Mouse (Mus musculus) left cerebral cortex, adult 9 months (tissue): ENCODE results near the gene Tspan6.

ENCODE experiments used
- DNase-seq, 2 experiments: peaks; one replicate each; pipeline ENCODE4 v3.0.0; 2022; ENCODE audit warnings: low spot score in 2 of 2

Tspan6 gene

GRCm38 (mm10) chrX:133898014-133898542 is at the start of gene Tspan6:
Tspan6 (minus strand) TSS chrX:133898429.
- DNase-seq = peak; percentile 31 to 75

DNA sequence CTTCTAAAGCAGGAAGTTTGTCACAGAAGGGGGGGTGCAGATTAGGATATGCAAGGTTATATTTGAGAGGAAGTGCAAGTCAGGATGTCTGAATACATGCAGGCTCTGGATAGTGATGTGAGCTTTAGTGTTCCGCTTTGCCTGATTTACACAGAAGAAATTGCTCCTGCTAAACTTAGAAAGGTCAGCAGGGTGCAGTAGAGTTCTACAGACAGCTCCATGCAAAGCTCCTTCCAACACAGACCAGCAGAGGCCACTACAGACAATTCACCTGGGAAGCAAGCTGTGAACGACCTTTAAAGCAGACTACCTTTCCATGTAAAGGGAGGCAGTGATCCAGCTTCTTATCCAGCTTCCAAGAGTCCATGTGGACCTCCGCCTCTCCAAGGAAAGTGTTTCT is 49.2 kb upstream of the Tspan6 start:
- peak; percentile 4 to 42 for DNase-seq

- no peak for DNase-seq
Measured at GRCm38 (mm10) chrX:133939561-133939960, 41.3 kb upstream of the Tspan6 start.

DNA sequence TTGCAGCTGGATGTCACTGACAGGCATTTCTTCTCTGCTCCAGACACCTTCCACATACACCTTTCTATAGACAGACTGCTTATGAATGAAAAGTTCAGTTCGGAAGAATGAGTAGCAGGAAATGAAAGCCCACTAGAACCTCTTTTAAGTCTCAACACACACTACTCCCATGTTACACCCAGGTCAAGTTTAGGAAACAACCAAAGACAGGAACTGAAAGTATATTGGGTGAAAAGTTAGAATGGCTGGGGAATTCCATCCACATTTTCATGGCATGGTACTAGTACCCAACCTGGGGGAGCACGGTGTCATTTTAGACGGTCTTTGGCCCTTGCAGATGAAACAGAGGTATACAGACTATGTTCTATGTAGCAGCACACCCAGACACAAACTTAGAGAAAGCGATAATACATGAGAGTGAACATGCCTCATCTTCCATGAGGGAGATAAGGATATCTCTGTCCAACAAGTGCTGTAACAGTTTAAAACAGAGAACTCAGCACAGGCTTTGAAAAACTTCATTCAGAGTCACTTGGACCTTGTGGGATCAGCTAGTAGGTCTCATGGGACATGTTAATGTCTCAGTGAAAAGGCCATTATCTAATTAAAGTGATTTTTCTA is 38.5 kb upstream of the Tspan6 start:
- DNase-seq = no peak

DNA sequence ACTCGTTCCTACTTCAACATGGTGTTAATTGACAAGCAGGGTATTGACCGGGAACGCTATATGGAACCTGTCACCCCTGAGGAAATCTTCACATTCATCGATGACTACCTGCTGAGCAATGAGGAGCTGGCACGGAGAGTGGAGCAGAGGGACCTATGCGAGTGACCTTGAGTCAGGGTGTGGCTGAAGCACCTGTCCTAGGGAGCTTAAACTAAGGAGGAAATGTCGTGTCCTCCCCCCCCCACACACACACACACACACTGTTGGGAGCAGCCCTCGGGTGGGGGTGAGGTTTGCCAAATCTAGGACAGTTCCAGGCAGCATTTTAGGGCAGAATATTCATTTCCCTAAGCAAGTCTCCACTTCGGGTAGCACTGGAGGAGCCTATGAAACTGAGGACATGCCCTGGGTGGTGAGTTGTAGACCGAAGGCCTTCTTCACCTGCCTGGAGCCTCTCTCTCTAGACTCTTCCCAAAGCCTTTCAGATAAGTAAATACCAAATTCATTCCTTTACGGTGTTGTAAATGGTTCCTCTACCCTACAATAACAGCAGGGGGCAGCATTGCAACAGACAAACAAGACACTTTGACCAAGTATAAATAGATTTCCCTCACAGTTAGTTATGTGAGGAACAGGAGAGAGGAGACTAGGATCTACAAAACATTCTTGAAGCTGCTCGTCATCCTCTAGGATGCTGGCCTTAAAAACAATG is 33.2 kb upstream of the Tspan6 start:
- DNase-seq = peak; percentile 2 to 59

- DNase-seq = no peak
Measured at GRCm38 (mm10) chrX:133926760-133927159, 28.5 kb upstream of the Tspan6 start.

DNA sequence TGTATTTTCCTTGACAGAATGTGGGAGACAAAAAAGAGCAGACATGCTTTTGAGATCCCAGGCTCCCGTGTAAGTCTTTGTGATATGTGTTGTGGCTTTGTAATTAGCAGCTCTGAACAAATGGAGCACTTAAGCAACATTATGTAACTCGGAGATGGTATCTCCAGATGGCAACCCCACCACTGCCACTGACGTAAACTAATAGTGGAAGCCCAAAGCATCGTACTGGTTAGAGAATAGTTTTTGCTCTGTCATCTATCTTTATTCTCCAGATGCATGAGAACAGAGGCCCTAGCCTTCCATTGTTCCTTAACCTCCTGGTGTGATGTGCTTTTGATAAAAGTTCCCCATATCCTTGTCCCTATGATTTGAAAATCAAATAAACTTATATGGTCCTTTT is 23.0 kb upstream of the Tspan6 start:
- DNase-seq = no peak

DNA sequence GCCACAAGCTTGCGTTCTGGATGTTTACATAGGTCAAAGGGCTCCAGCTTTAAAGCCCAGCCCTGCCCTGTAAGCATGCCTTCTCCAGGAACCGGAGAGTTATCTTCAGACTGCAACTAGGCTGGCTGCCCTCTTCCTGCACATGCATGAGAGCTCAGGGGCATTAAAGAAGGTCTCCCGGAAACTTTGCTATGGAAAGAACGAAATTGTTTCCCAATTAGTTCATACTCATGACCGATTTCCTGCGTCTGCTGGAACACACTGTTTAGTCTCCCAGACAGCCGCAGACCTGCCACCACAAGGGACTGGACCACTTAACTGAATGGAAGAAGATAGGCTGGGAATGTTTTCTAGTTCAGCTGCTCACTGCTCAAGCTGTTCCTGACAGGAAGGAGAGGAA is 16.0 kb upstream of the Tspan6 start:
- no peak for DNase-seq

DNA sequence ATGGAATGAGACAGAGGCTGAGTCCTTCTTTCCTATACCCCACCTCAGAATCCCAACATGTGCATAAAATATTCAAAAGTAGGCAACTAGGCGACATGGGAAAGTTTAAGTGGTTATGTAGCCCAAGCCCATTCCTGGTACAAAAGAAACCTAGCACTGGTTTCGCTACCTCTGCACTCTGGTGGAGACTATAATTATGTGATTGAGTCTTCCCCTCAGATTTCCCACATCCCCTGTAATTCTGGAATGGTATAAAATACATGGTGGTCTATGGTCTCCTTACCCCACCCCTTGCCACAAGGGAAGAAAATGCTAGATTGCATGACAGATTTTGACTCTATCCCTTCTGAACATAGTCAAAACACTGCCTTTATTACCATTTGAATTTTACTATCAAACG is 14.8 kb upstream of the Tspan6 start:
- no peak for DNase-seq

GRCm38 (mm10) chrX:133911397-133912103 is 13.3 kb upstream of the Tspan6 start:
- no peak for DNase-seq

- no peak for DNase-seq
Measured at GRCm38 (mm10) chrX:133908261-133908660, 10.0 kb upstream of the Tspan6 start, which contains the start of gene Srpx2. Srpx2 (plus strand) TSS chrX:133908426.

DNA sequence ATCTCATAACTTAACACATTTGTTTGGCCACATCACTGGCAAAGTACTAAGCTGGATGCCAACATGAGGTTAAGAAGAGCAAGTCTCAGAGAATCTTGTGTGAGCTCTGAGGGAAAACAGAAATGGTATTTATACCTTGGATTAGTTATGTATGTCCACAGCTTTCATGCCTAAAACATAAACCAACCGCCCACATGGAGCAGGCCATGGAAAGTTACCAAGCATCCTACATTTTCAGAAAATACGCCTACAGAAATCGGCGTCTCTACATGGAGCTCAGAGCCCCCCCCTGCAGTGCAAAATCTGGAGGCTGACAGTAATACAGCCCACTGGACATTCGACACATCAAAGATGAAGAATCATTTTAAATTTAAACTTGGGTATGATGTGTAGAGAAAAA is 10.1 kb downstream of the Tspan6 start:
- DNase-seq = peak in 1 of 2 experiments; percentile 26

GRCm38 (mm10) chrX:133887308-133887707 is 10.9 kb downstream of the Tspan6 start:
- DNase-seq = no peak

DNA sequence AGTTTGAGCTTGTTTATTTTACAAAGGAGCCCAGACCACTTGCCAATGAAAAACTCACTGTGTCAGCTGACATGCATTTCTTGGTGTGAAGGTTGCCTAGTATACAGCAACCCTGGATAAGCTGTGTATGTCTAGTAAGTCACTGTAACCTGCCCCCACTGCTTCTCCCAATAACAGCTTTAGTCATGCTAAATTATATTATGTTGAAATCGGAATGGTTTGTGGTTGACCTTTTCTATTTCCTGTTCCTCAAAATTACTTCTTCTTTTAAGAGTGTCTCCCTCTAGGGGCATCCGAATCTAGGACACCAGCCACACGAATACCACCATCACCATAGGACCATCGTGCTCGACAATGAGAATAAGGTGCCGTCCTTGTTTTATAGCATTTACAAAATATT is 28.5 kb downstream of the Tspan6 start:
- no peak for DNase-seq

- DNase-seq = no peak
Measured at GRCm38 (mm10) chrX:133853637-133854036, 44.6 kb downstream of the Tspan6 start.

DNA sequence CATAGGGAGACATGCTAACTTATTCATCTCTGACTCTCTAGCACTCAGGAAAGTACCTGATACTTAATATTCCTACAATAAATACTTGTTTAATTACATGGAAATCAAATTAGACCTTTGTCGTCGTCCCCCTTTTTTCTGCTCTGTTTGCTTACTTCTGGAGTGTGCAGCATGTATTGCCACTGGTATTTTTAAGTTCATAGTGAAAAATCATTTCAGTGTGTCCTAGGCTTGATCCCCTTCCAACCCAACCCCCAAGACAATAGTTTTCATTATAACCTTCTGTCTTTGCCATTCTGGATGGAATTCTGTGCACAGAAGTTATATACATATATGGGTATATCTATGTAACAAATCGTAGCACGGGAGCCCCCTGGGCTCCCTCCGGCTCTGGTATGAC is 47.5 kb downstream of the Tspan6 start, which contains the start of gene Tnmd:
Tnmd (plus strand) TSS at position 301 of the 400 bp plus-strand sequence.
- no peak for DNase-seq
